Mouse (Mus musculus): ENCODE data around the gene Thbs1. TPM values are rescaled to one million over a fixed set of nuclear protein-coding genes. Genes with fewer than 3 reads are reported as not detected.
A peak's percentile ranks its signal among the peaks of the same experiment; 100 is the strongest.

The Thbs1 gene
- polyA plus RNA-seq, 1 experiment from 2014 or later: 50.8 TPM

GRCm38 (mm10) chr2:118112846-118113479 is 1.3 kb downstream of the Thbs1 start:
- Histone ChIP-seq H3K27ac (ENCODE audit: low read length) (peak overlapping the region; percentile 87), H3K36me3 (ENCODE audit: insufficient read depth, low read length) (peaks cover 18% of the 10 kb centered on the region), H3K9me3 (ENCODE audit: low read length) (no peaks in the 10 kb centered on the region), H3K4me3 (ENCODE audit: low read depth, low read length) (peak overlapping the region; percentile 68), H3K27me3 (replicated peaks; ENCODE audit: insufficient read depth, low read length) (no peaks in the 10 kb centered on the region), H3K4me2 (replicated peaks; ENCODE audit: low read depth, low read length) (peak overlapping the region; percentile 81), H3K4me1 (ENCODE audit: insufficient read depth, low read depth, low read length) (peaks cover 7% of the 10 kb centered on the region), H3K9ac (replicated peaks; ENCODE audit: low read depth) (peak overlapping the region; percentile 73)
- TF ChIP-seq EP300 (IDR thresholded peaks at IDR 0.05): no peak
- no peak for TF ChIP-seq CTCF (IDR thresholded peaks at IDR 0.05)
- DNase-seq (ENCODE audit: low spot score): peak; percentile 46
- 20% methylated on average over 21 of the region's 21 CpGs for WGBS
- no peak for ATAC-seq

- peak overlapping the region; percentile 73 for H3K9ac ChIP-seq (replicated peaks; ENCODE audit: low read depth)
- no peaks in the 10 kb centered on the region for H3K27me3 ChIP-seq (replicated peaks; ENCODE audit: insufficient read depth, low read length)
- TF ChIP-seq CTCF (IDR thresholded peaks at IDR 0.05) (peak; percentile 73), EP300 (IDR thresholded peaks at IDR 0.05) (no peak)
- H3K4me2 ChIP-seq (replicated peaks; ENCODE audit: low read depth, low read length): peak overlapping the region; percentile 81
- peak; percentile 72 for DNase-seq (ENCODE audit: low spot score)
- no peak for ATAC-seq
- H3K27ac ChIP-seq (ENCODE audit: low read length): no peak overlapping the region
- peaks cover 18% of the 10 kb centered on the region for H3K36me3 ChIP-seq (ENCODE audit: insufficient read depth, low read length)
- H3K4me3 ChIP-seq (ENCODE audit: low read depth, low read length): peak overlapping the region; percentile 68
- H3K9me3 ChIP-seq (ENCODE audit: low read length): no peaks in the 10 kb centered on the region
- peaks cover 7% of the 10 kb centered on the region for H3K4me1 ChIP-seq (ENCODE audit: insufficient read depth, low read depth, low read length)
- 13% methylated on average over 8 of the region's 8 CpGs for WGBS
Measured at GRCm38 (mm10) chr2:118113808-118114524, 2.3 kb downstream of the Thbs1 start.

DNA sequence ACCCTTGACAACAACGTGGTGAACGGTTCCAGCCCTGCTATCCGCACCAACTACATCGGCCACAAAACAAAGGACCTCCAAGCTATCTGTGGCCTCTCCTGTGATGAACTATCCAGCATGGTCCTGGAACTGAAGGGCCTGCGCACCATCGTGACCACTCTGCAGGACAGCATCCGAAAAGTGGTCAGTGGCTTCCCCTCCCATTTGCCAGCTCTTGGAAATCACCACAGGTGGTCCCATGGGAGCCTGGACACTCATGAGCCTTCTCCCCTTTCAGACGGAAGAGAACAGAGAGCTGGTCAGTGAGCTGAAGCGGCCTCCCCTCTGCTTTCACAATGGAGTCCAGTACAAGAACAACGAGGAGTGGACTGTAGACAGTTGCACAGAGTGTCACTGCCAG is 3.0 kb downstream of the Thbs1 start:
- H3K27ac ChIP-seq (ENCODE audit: low read length): no peak overlapping the region
- peaks cover 4% of the 10 kb centered on the region for H3K4me1 ChIP-seq (ENCODE audit: insufficient read depth, low read depth, low read length)
- 0 out of 2 replicates have a peak overlapping the region, but pooled peaks have one; percentile 73 for H3K9ac ChIP-seq (replicated peaks; ENCODE audit: low read depth)
- H3K4me3 ChIP-seq (ENCODE audit: low read depth, low read length): peak overlapping the region; percentile 68
- DNase-seq (ENCODE audit: low spot score) (no peak), ATAC-seq (no peak)
- H3K4me2 ChIP-seq (replicated peaks; ENCODE audit: low read depth, low read length): peak overlapping the region; percentile 81
- H3K27me3 ChIP-seq (replicated peaks; ENCODE audit: insufficient read depth, low read length): no peaks in the 10 kb centered on the region
- WGBS: 55% methylated on average over 10 of the region's 10 CpGs
- TF ChIP-seq CTCF (IDR thresholded peaks at IDR 0.05) (no peak), EP300 (IDR thresholded peaks at IDR 0.05) (no peak)
- H3K9me3 ChIP-seq (ENCODE audit: low read length): no peaks in the 10 kb centered on the region
- H3K36me3 ChIP-seq (ENCODE audit: insufficient read depth, low read length): peaks cover 23% of the 10 kb centered on the region

DNA sequence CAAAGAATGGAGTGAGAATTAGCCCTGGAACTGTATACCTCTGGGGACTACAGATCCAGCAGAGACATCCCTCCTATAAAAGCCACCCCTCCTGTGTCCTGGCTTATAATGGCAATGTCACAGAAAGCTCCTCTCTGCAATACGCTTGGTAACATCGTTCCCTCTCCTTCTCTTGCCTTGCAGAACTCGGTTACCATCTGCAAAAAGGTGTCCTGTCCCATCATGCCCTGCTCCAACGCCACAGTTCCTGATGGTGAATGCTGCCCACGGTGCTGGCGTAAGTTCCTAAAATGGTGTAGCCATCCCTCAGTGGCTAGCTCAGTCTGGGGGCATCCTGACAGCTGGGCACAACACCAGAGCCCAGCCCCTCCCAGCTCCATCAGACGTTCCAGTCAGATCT is 4.0 kb downstream of the Thbs1 start:
- Histone ChIP-seq H3K9ac (replicated peaks; ENCODE audit: low read depth) (no peak overlapping the region), H3K36me3 (ENCODE audit: insufficient read depth, low read length) (peaks cover 33% of the 10 kb centered on the region), H3K27me3 (replicated peaks; ENCODE audit: insufficient read depth, low read length) (no peaks in the 10 kb centered on the region), H3K4me2 (replicated peaks; ENCODE audit: low read depth, low read length) (peak overlapping the region; percentile 12; the same call in 1 of the 2 replicates), H3K4me3 (ENCODE audit: low read depth, low read length) (no peak overlapping the region), H3K9me3 (ENCODE audit: low read length) (no peaks in the 10 kb centered on the region), H3K4me1 (ENCODE audit: insufficient read depth, low read depth, low read length) (no peaks in the 10 kb centered on the region; the same call in 1 of the 2 replicates), H3K27ac (ENCODE audit: low read length) (no peak overlapping the region)
- DNase-seq (ENCODE audit: low spot score) (no peak), ATAC-seq (no peak)
- WGBS: 66% methylated on average over 7 of the region's 7 CpGs
- TF ChIP-seq EP300 (IDR thresholded peaks at IDR 0.05): no peak
- TF ChIP-seq CTCF (IDR thresholded peaks at IDR 0.05): no peak

DNA sequence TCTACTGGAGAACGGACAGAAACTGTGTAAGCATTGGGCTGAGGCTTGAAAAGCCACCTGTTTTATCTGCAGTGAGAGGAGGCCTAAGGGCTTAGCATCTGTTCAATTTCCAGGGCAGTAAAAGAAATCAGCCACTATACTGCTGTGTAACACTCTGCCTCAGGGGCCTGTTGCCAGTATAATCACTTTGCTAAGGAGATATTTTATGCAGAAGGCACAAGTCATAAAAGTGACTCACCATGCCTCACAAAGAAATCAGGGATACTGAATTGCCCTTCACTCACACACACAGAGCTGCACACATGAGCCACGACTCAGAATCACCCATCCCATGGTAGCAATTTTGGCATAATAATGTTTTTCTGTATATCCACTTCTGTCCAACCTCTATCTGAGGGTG is 4.5 kb downstream of the Thbs1 start:
- H3K9me3 ChIP-seq (ENCODE audit: low read length): no peaks in the 10 kb centered on the region
- H3K4me1 ChIP-seq (ENCODE audit: insufficient read depth, low read depth, low read length): no peaks in the 10 kb centered on the region; the same call in 1 of the 2 replicates
- H3K4me2 ChIP-seq (replicated peaks; ENCODE audit: low read depth, low read length): no peak overlapping the region
- TF ChIP-seq CTCF (IDR thresholded peaks at IDR 0.05): no peak
- no peak for TF ChIP-seq EP300 (IDR thresholded peaks at IDR 0.05)
- H3K4me3 ChIP-seq (ENCODE audit: low read depth, low read length): no peak overlapping the region
- DNase-seq (ENCODE audit: low spot score): no peak
- no peak overlapping the region for H3K9ac ChIP-seq (replicated peaks; ENCODE audit: low read depth)
- H3K27me3 ChIP-seq (replicated peaks; ENCODE audit: insufficient read depth, low read length): no peaks in the 10 kb centered on the region
- H3K27ac ChIP-seq (ENCODE audit: low read length): no peak overlapping the region
- H3K36me3 ChIP-seq (ENCODE audit: insufficient read depth, low read length): peaks cover 38% of the 10 kb centered on the region
- 55% methylated on average over 2 of the region's 2 CpGs for WGBS
- ATAC-seq: no peak

GRCm38 (mm10) chr2:118116754-118117290 is 5.1 kb downstream of the Thbs1 start:
- H3K36me3 ChIP-seq (ENCODE audit: insufficient read depth, low read length): peaks cover 44% of the 10 kb centered on the region
- 54% methylated on average over 3 of the region's 3 CpGs for WGBS
- no peak for ATAC-seq

More at GRCm38 (mm10) chr2:118116754-118117290, 5.1 kb downstream of the Thbs1 start:
- H3K4me1 ChIP-seq (ENCODE audit: insufficient read depth, low read depth, low read length): no peaks in the 10 kb centered on the region; the same call in 1 of the 2 replicates
- H3K9ac ChIP-seq (replicated peaks; ENCODE audit: low read depth): no peak overlapping the region
- no peak overlapping the region for H3K4me2 ChIP-seq (replicated peaks; ENCODE audit: low read depth, low read length)
- H3K27me3 ChIP-seq (replicated peaks; ENCODE audit: insufficient read depth, low read length): no peaks in the 10 kb centered on the region
- TF ChIP-seq EP300 (IDR thresholded peaks at IDR 0.05): no peak
- no peak for TF ChIP-seq CTCF (IDR thresholded peaks at IDR 0.05)
- H3K4me3 ChIP-seq (ENCODE audit: low read depth, low read length): no peak overlapping the region
- no peaks in the 10 kb centered on the region for H3K9me3 ChIP-seq (ENCODE audit: low read length)
- DNase-seq (ENCODE audit: low spot score): no peak
- no peak overlapping the region for H3K27ac ChIP-seq (ENCODE audit: low read length)

All from lung, postnatal 0 days (tissue).